Mouse (Mus musculus) heart, embryonic 14.5 days (tissue): ENCODE results near the gene Raf1. TPM values are rescaled to one million over a fixed set of nuclear protein-coding genes. Genes with fewer than 3 reads are reported as not detected.

Source experiments
- ATAC-seq: fragments of 200-750 bp; cut with Nextera tagmentation; 2 replicates; pipeline ENCODE4 v1.8.0; 2017; ENCODE audit warnings: low read depth, moderate TSS enrichment; ENCODE audit not compliant: insufficient number of reproducible peaks, insufficient read depth, low FRiP score
- H3K27ac ChIP-seq, 2 experiments: fragments of 200-500 bp in 1 of 2; fragments of 300-500 bp in 1 of 2; sonication (generic) in 1 of 2; replicated peaks in 1 of 2; 2 replicates each; pipeline ENCODE4 v1.5.1; 2012 to 2014; ENCODE audit warnings: low read depth in 2 of 2, low read length in 2 of 2, control low read depth in 1 of 2, mild to moderate bottlenecking in 1 of 2, mixed read lengths in 1 of 2; ENCODE audit not compliant: control insufficient read depth in 1 of 2, insufficient read depth in 1 of 2
- H3K27me3 ChIP-seq: fragments of 300-500 bp; sonication (generic); 2 replicates; pipeline ENCODE4 v1.6.1; 2014; ENCODE audit warnings: mild to moderate bottlenecking, low read length, control low read depth; ENCODE audit not compliant: control insufficient read depth, insufficient read depth
- H3K36me3 ChIP-seq: fragments of 300-500 bp; sonication (generic); 2 replicates; pipeline ENCODE4 v1.6.1; 2014; ENCODE audit warnings: mild to moderate bottlenecking, control low read depth, low read length, mixed read lengths; ENCODE audit not compliant: control insufficient read depth, insufficient read depth
- H3K4me1 ChIP-seq, 2 experiments: fragments of 200-500 bp in 1 of 2; fragments of 300-500 bp in 1 of 2; sonication (generic) in 1 of 2; 2 replicates each; pipeline ENCODE4 v1.6.1; 2012 to 2014; ENCODE audit warnings: low read length in 2 of 2, control low read depth in 1 of 2, mixed read lengths in 1 of 2; ENCODE audit not compliant: control insufficient read depth in 2 of 2, insufficient read depth in 2 of 2
- H3K4me2 ChIP-seq: fragments of 300-500 bp; sonication (generic); 2 replicates; pipeline ENCODE4 v1.6.1; 2014; ENCODE audit warnings: mild to moderate bottlenecking, low read length
- H3K4me3 ChIP-seq, 2 experiments: fragments of 200-500 bp in 1 of 2; fragments of 300-500 bp in 1 of 2; sonication (generic) in 1 of 2; 2 replicates each; pipeline ENCODE4 v1.5.1; 2012 to 2014; ENCODE audit warnings: low read length in 2 of 2, mild to moderate bottlenecking in 2 of 2, control low read depth in 1 of 2, low read depth in 1 of 2, moderate library complexity in 1 of 2; ENCODE audit not compliant: control insufficient read depth in 1 of 2, insufficient read depth in 1 of 2
- H3K9ac ChIP-seq: fragments of 300-500 bp; sonication (generic); 2 replicates; pipeline ENCODE4 v1.6.1; 2014; ENCODE audit warnings: mild to moderate bottlenecking, low read length
- H3K9me3 ChIP-seq: fragments of 300-500 bp; sonication (generic); 2 replicates; pipeline ENCODE4 v1.6.1; 2016; ENCODE audit warnings: low read length, control low read depth; ENCODE audit not compliant: control insufficient read depth
- WGBS: fragments of 180-500 bp; shearing (Covaris S2); extraction: QIAGEN DNeasy Blood & Tissue Kit; methylation state at CpG from one replicate; pipeline ENCODE4 v1.1.7; 2014; 5-methylcytosine and 5-hydroxymethylcytosine counted together
- polyA plus RNA-seq: library from polyadenylated mRNA; unstranded; fragments of >200 nt; fragmentation: Nextera tagmentation; extraction: Ambion mirVana; gene quantifications from 2 replicates; pipeline ENCODE4 v1.2.1, GENCODE M21; 2014

Gene Raf1
- polyA plus RNA-seq, 1 experiment from 2014 or later, result 131 TPM

- Histone ChIP-seq H3K4me2 (no peak overlapping the region), H3K27me3 (no peaks in the 10 kb centered on the region), H3K36me3 (no peaks in the 10 kb centered on the region), H3K9ac (no peak overlapping the region), H3K4me3 (no peak overlapping the region), H3K27ac (no peak overlapping the region), H3K4me1 (no peaks in the 10 kb centered on the region; a peak in 1 of 4 replicates), H3K9me3 (no peaks in the 10 kb centered on the region)
- 75% methylated on average over 3 of the region's 3 CpGs for WGBS
- no peak for ATAC-seq
These were observed 82.0 kb downstream of the Raf1 start for GRCm38 (mm10) chr6:115594463-115594862.

- Histone ChIP-seq H3K4me2 (no peak overlapping the region), H3K36me3 (no peaks in the 10 kb centered on the region), H3K27ac (no peak overlapping the region), H3K27me3 (no peaks in the 10 kb centered on the region), H3K9ac (no peak overlapping the region), H3K9me3 (no peaks in the 10 kb centered on the region), H3K4me1 (no peaks in the 10 kb centered on the region; a peak in 1 of 4 replicates), H3K4me3 (no peak overlapping the region)
- ATAC-seq, result no peak
- WGBS, result 72% methylated on average over 4 of the region's 4 CpGs
These were observed 83.2 kb downstream of the Raf1 start for GRCm38 (mm10) chr6:115593252-115593651.

GRCm38 (mm10) chr6:115592458-115592857 is 84.0 kb downstream of the Raf1 start, which contains the start of gene Mkrn2os:
Mkrn2os (minus strand) TSS chr6:115592576.
- H3K9me3 ChIP-seq, result no peaks in the 10 kb centered on the region
- ATAC-seq, result no peak
- H3K4me2 ChIP-seq, result no peak within 1 kb of the TSS
- no peaks in the 10 kb centered on the region; a peak in 1 of 4 replicates for H3K4me1 ChIP-seq
- no peak within 1 kb of the TSS for H3K27ac ChIP-seq
- no peak within 1 kb of the TSS for H3K9ac ChIP-seq
- 43% methylated on average over 5 of the region's 5 CpGs for WGBS
- H3K27me3 ChIP-seq, result no peaks in the 10 kb centered on the region
- no peak within 1 kb of the TSS for H3K4me3 ChIP-seq
- no peaks in the 10 kb centered on the region for H3K36me3 ChIP-seq

- Histone ChIP-seq H3K4me3 (no peak overlapping the region), H3K9ac (no peak overlapping the region), H3K4me1 (no peaks in the 10 kb centered on the region; a peak in 1 of 4 replicates), H3K27ac (no peak overlapping the region), H3K27me3 (no peaks in the 10 kb centered on the region), H3K4me2 (no peak overlapping the region), H3K36me3 (no peaks in the 10 kb centered on the region), H3K9me3 (no peaks in the 10 kb centered on the region)
- 84% methylated on average over 19 of the region's 19 CpGs for WGBS
- no peak for ATAC-seq
These were observed 84.6 kb downstream of the Raf1 start for GRCm38 (mm10) chr6:115591692-115592359.

- peaks cover 2 to 6% of the 10 kb centered on the region in 2 experiments; a peak in 1 of 4 replicates for H3K4me1 ChIP-seq
- no peak overlapping the region; the same call in 1 of the 2 replicates for H3K9ac ChIP-seq
- H3K27ac ChIP-seq, result peak overlapping the region; percentile 61 to 70; a peak in 3 of 4 replicates
- peak overlapping the region; percentile 47 for H3K4me2 ChIP-seq
- no peak overlapping the region for H3K4me3 ChIP-seq
- no peak for ATAC-seq
- no peaks in the 10 kb centered on the region for H3K9me3 ChIP-seq
- no peaks in the 10 kb centered on the region for H3K27me3 ChIP-seq
- 48% methylated on average over 10 of the region's 10 CpGs for WGBS
- no peaks in the 10 kb centered on the region for H3K36me3 ChIP-seq
These were observed 90.1 kb downstream of the Raf1 start for GRCm38 (mm10) chr6:115586321-115586720.

GRCm38 (mm10) chr6:115584176-115584575 is 92.3 kb downstream of the Raf1 start:
- H3K4me1 ChIP-seq, result peaks cover 2 to 6% of the 10 kb centered on the region in 2 experiments; a peak in 1 of 4 replicates
- H3K9me3 ChIP-seq, result no peaks in the 10 kb centered on the region
- H3K27me3 ChIP-seq, result no peaks in the 10 kb centered on the region
- no peak overlapping the region for H3K4me2 ChIP-seq
- peaks cover 12% of the 10 kb centered on the region; the same call in 1 of the 2 replicates for H3K36me3 ChIP-seq
- no peak overlapping the region for H3K9ac ChIP-seq
- no peak overlapping the region for H3K4me3 ChIP-seq
- no peak for ATAC-seq
- 78% methylated on average over 3 of the region's 3 CpGs for WGBS
- no peak overlapping the region for H3K27ac ChIP-seq

- Histone ChIP-seq H3K9me3 (no peaks in the 10 kb centered on the region), H3K4me1 (peaks cover 2 to 6% of the 10 kb centered on the region in 2 experiments; a peak in 1 of 4 replicates), H3K9ac (no peak overlapping the region), H3K4me2 (no peak overlapping the region), H3K36me3 (peaks cover 17% of the 10 kb centered on the region), H3K27ac (no peak overlapping the region), H3K27me3 (no peaks in the 10 kb centered on the region), H3K4me3 (no peak overlapping the region)
- 74% methylated on average over 6 of the region's 6 CpGs for WGBS
- no peak for ATAC-seq
These were observed 92.9 kb downstream of the Raf1 start for GRCm38 (mm10) chr6:115583430-115584125.
